Mouse (Mus musculus) liver, postnatal 0 days (tissue): ENCODE data around the gene Cort. TPM values are rescaled to one million over a fixed set of nuclear protein-coding genes. Genes with fewer than 3 reads are reported as not detected.

Experiments
- ATAC-seq: fragments of 200-750 bp; cut with Nextera tagmentation; 2 replicates; pipeline ENCODE4 v1.8.0; 2017; ENCODE audit warnings: mild to moderate bottlenecking, moderate library complexity
- DNase-seq: peaks from one replicate; pipeline ENCODE4 v3.0.0-alpha.2; 2016
- H3K27ac ChIP-seq: fragments of 300-500 bp; sonication (generic); 2 replicates; pipeline ENCODE4 v1.5.1; 2014; ENCODE audit warnings: antibody characterized with exemption, moderate library complexity, mild to moderate bottlenecking, low read depth
- H3K27me3 ChIP-seq: fragments of 300-500 bp; sonication (generic); 2 replicates; pipeline ENCODE4 v1.6.1; 2014; ENCODE audit warnings: low read length, control low read depth, mixed read lengths; ENCODE audit not compliant: insufficient read depth
- H3K36me3 ChIP-seq: fragments of 300-500 bp; sonication (generic); replicated peaks from 2 replicates; pipeline ENCODE4 v1.6.1; 2014; ENCODE audit warnings: mild to moderate bottlenecking, control low read depth, low read length, moderate library complexity, mixed read lengths; ENCODE audit not compliant: insufficient read depth
- H3K4me1 ChIP-seq: fragments of 300-500 bp; sonication (generic); 2 replicates; pipeline ENCODE4 v1.6.1; 2014; ENCODE audit warnings: antibody characterized with exemption, mild to moderate bottlenecking, control low read depth; ENCODE audit not compliant: insufficient read depth
- H3K4me2 ChIP-seq: fragments of 300-500 bp; sonication (generic); 2 replicates; pipeline ENCODE4 v1.6.1; 2014; ENCODE audit warnings: low read depth, mild to moderate bottlenecking, low read length, moderate library complexity, mixed read lengths
- H3K4me3 ChIP-seq: fragments of 300-500 bp; sonication (generic); 2 replicates; pipeline ENCODE4 v1.5.1; 2014; ENCODE audit warnings: low read depth, low read length
- H3K9ac ChIP-seq: fragments of 300-500 bp; sonication (generic); replicated peaks from 2 replicates; pipeline ENCODE4 v1.6.1; 2014; ENCODE audit warnings: mild to moderate bottlenecking, moderate library complexity
- H3K9me3 ChIP-seq: fragments of 300-500 bp; sonication (generic); 2 replicates; pipeline ENCODE4 v1.6.1; 2016; ENCODE audit warnings: mild to moderate bottlenecking, control low read depth, low read length, mixed read lengths
- CTCF ChIP-seq: sonication (generic); IDR thresholded peaks from 2 replicates; pipeline ENCODE4 v1.5.1; 2016; ENCODE audit warnings: antibody characterized with exemption, low read depth
- EP300 ChIP-seq: IDR thresholded peaks from 2 replicates; pipeline ENCODE4 v1.6.1; 2016; ENCODE audit warnings: antibody characterized with exemption, low read depth, mild to moderate bottlenecking
- WGBS: fragments of 180-500 bp; shearing (Covaris S2); extraction: QIAGEN DNeasy Blood & Tissue Kit; methylation state at CpG from one replicate; pipeline ENCODE4 v1.1.7; 2014; ENCODE audit not compliant: insufficient replicate concordance; 5-methylcytosine and 5-hydroxymethylcytosine counted together
- polyA plus RNA-seq: library from polyadenylated mRNA; unstranded; fragments of >200 nt; fragmentation: Nextera tagmentation; extraction: Ambion mirVana; gene quantifications from 2 replicates; pipeline ENCODE4 v1.2.1, GENCODE M21; 2015

The Cort gene
- polyA plus RNA-seq, 1 experiment from 2014 or later: not detected

DNA sequence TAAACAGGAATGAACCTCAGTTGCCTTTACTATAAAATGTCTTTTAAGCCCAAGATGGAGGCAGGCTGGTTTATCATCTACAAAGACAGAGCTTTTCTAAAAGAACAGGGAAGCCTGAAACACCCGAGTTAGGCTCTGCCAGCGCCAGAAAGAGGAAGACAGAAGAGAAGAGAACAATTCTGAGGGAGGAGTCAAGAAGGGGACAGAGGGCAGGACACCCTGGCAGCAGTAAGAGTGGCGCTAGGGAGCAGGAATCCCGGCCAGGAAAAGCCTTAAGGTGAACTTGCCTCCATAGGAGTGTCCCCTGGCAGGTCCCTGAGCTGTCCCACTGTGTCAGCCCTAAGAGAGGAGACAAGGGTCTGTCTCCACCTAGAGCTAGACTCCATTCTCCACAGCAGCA is 17.0 kb upstream of the Cort start:
- no peak overlapping the region for H3K27ac ChIP-seq
- no peak overlapping the region for H3K4me2 ChIP-seq
- DNase-seq: no peak
- H3K4me1 ChIP-seq: peaks cover 16% of the 10 kb centered on the region
- H3K4me3 ChIP-seq: no peak overlapping the region
- no peaks in the 10 kb centered on the region for H3K9me3 ChIP-seq
- H3K36me3 ChIP-seq: no peaks in the 10 kb centered on the region
- TF ChIP-seq EP300 (no peak), CTCF (no peak)
- ATAC-seq: no peak
- WGBS: 21% methylated on average over 4 of the region's 4 CpGs
- no peaks in the 10 kb centered on the region for H3K27me3 ChIP-seq
- H3K9ac ChIP-seq: no peak overlapping the region

DNA sequence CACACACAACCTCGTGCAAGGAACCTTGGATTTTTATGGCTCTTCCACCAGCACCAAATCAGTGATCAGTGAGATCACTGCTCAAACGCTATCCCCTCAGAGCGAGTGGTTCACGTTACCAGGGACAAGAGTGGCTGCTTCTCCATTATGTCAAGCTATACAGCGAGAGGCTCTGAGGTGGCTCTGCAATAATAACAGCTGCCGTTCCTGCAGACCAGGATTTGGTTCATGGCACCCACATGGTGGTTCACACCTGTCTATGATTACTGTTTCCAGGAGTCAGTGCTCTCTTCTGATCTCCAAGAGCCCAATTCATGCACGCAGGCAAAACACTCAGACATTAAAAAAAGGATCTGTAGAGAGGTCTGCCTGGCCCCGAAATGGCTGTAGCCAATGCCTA is 12.0 kb upstream of the Cort start:
- WGBS: 84% methylated on average over 8 of the region's 8 CpGs
- no peak for DNase-seq
- Histone ChIP-seq H3K4me1 (peaks cover 8% of the 10 kb centered on the region), H3K4me3 (no peak overlapping the region), H3K36me3 (no peaks in the 10 kb centered on the region), H3K4me2 (no peak overlapping the region), H3K9ac (no peak overlapping the region), H3K27ac (no peak overlapping the region), H3K9me3 (no peaks in the 10 kb centered on the region), H3K27me3 (no peaks in the 10 kb centered on the region)
- no peak for ATAC-seq
- TF ChIP-seq EP300 (no peak), CTCF (no peak)

DNA sequence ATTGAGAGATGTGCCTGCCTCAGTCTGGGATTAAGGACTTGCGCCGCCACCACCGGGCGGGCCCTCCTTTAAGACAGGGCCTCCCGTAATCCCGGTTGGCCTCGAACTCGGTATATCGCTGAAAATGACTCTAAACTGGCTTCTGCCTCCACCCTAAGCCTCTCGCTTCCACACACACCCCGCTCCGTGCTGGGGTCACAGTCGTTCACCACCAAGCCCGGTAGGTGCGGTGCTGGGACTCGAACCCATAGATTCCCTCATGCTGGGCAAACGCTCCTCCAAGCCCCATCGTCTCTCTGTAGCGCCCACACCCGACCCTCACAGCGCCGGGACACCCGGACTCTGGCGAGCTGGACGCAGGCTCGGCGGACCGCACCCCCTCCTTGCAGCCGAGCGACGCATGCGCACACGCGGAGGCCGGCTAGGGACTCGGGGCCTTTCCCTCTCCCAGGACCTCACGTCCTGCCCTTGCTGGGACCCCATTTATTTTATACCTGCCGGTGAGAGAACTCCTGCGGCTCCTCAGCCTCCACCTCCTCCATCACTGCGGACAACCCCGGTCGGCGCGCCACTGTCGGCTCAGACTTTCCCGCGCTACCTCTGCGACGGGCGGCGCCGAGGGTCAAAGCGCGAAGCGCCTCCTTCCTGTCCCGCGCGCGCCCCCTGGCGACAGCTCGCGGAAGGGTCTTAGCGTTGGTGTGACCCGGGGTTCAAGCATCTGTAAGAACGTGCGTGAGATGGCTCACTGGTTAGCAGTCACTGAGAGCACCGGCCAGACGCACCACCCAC is 10.6 kb upstream of the Cort start, which contains the start of gene Cenps:
Cenps (minus strand) TSS at position 648 of the 789 bp plus-strand sequence.
- ATAC-seq: peak; percentile 91
- TF ChIP-seq CTCF (peak; percentile 100), EP300 (peak; percentile 67; the same call in 1 of the 2 replicates)
- 1% methylated on average over 68 of the region's 68 CpGs for WGBS
- Histone ChIP-seq H3K27me3 (no peaks in the 10 kb centered on the region), H3K9me3 (no peaks in the 10 kb centered on the region), H3K36me3 (no peaks in the 10 kb centered on the region), H3K9ac (peak within 1 kb of the TSS; percentile 74), H3K27ac (peak within 1 kb of the TSS; percentile 67), H3K4me3 (peak within 1 kb of the TSS; percentile 79), H3K4me1 (peaks cover 8% of the 10 kb centered on the region), H3K4me2 (peak within 1 kb of the TSS; percentile 86)
- peak; percentile 94 for DNase-seq

DNA sequence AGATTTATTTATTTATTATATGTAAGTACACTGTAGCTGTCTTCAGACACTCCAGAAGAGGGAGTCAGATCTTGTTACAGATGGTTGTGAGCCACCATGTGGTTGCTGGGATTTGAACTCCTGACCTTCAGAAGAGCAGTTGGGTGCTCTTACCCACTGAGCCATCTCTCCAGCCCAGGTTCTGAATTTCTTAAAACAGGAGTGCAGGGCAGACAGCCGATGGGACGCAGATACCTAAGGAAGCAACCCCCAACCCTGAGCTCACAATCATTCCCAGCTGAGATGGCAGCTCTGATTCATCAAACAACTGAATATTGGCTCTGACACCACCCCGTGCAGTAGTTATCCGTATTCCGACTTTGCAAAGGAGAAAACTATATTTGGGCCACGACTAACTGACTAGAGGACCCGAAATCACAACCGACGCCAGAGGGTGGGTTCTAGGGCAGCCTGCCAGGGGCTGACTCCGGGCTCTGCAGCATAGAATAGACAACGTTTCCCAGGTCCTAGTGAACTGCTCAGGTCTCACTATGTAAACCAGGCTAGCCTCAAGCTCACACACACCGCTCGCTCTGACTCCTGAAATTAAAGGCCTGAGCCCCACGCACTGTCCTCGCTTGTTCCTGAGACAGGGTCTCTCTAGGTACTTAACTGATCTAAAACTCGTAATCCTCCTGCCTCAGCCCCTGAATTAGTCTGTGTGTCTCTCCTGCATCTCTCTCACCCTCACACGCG is 9.7 kb upstream of the Cort start:
- H3K9ac ChIP-seq: peak overlapping the region; percentile 74
- WGBS: 72% methylated on average over 18 of the region's 18 CpGs

DNA sequence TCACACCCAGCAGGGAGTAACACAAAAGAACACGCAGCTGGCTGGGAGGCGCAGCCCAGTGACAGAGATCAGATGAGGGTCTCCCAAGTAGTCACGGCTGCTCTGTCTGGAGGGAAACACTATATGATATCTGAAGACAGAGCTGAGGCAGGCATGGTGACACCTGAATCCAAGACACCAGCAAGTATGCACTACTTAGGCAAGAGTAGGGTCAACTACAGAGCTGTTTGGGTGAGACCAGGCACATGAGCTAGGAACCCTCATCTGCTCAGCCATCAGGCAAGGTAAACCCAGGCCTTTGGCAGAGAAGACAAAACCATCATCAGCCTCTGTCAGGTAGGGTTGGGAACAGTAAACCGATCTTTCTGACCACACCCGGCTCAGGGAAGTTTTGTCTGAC is 6.8 kb upstream of the Cort start:
- 79% methylated on average over 5 of the region's 5 CpGs for WGBS
- H3K4me3 ChIP-seq: no peak overlapping the region
- peak overlapping the region; percentile 39 for H3K27ac ChIP-seq
- DNase-seq: no peak
- TF ChIP-seq EP300: no peak
- TF ChIP-seq CTCF: no peak
- H3K9me3 ChIP-seq: no peaks in the 10 kb centered on the region
- peaks cover 8% of the 10 kb centered on the region for H3K4me1 ChIP-seq
- ATAC-seq: no peak
- H3K9ac ChIP-seq: no peak overlapping the region
- 0 out of 2 replicates have a peak, but pooled peaks cover 2% of the 10 kb centered on the region for H3K36me3 ChIP-seq
- H3K4me2 ChIP-seq: no peak overlapping the region
- no peaks in the 10 kb centered on the region for H3K27me3 ChIP-seq

More for the DNA sequence above, 9.7 kb upstream of the Cort start:
- peak overlapping the region; percentile 86 for H3K4me2 ChIP-seq
- no peaks in the 10 kb centered on the region for H3K27me3 ChIP-seq
- TF ChIP-seq EP300 (no peak), CTCF (no peak)
- no peaks in the 10 kb centered on the region for H3K9me3 ChIP-seq
- peaks cover 8% of the 10 kb centered on the region for H3K4me1 ChIP-seq
- H3K4me3 ChIP-seq: peak overlapping the region; percentile 79
- 0 out of 2 replicates have a peak overlapping the region, but pooled peaks have one; percentile 67 for H3K27ac ChIP-seq
- H3K36me3 ChIP-seq: no peaks in the 10 kb centered on the region
- ATAC-seq (no peak), DNase-seq (no peak)

DNA sequence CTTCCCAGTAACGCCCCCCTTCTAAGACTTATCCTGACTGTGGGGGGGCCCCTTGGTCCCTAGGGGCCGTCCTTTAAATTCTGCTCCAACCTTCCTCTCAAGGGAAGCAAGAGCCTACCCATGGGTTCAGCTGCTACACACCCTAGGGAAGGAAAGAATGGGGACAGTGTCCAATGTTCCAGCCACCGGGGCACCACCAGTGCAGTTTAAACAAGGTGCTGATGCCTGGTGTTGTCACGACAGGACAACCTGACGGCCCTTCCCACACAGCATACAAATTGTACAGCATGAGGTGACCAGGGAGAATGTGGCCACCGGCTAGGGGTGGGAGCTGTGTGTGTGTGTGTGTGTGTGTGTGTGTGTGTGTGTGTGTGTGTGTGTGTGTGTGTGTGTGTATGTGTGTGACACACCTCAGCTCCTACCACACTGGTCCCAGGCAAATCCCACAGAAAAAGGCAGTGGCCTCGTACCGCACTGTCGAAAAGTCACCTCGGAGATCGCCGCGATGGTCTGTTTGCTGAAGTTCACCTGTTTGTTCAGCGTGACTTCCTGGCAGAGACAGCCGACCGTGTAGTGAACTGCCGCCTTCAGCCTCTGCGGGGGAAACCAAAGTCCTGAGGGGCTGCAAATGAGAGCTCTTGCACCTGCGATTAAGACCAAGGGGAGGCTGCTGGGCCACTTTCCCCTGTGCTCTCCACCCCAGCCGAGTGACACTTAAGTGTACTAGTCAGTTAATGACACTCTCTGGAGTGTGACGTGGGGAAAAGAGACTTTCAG is 5.4 kb upstream of the Cort start:
- peak overlapping the region; percentile 24; the same call in 1 of the 2 replicates for H3K27ac ChIP-seq
- ATAC-seq (peak; percentile 51), DNase-seq (peak; percentile 54)
- 62% methylated on average over 21 of the region's 21 CpGs for WGBS
- H3K27me3 ChIP-seq: no peaks in the 10 kb centered on the region
- peaks cover 8% of the 10 kb centered on the region for H3K4me1 ChIP-seq
- H3K9ac ChIP-seq: no peak overlapping the region
- TF ChIP-seq EP300: no peak
- TF ChIP-seq CTCF: no peak
- H3K9me3 ChIP-seq: no peaks in the 10 kb centered on the region
- H3K4me3 ChIP-seq: no peak overlapping the region
- 0 out of 2 replicates have a peak, but pooled peaks cover 2% of the 10 kb centered on the region for H3K36me3 ChIP-seq
- peak overlapping the region; percentile 27; the same call in 1 of the 2 replicates for H3K4me2 ChIP-seq
